Mouse (Mus musculus) lung, postnatal 36 days (tissue): ENCODE measurements at regions not wholly inside any gene's neighbourhood (a gene's known extent, or its start where the extent isn't known, plus 50 kb on each side); places are given as distances from the start of the nearest gene placed in this dataset.
"Not testable (repeated sequence)": the region's sequence is repeated elsewhere in the genome, so short reads cannot be mapped to it uniquely, and the experiment has no call there.

Source experiments
- DNase-seq: peaks from one replicate; pipeline ENCODE4 v3.0.0; 2022; ENCODE audit warnings: mixed read lengths

DNA sequence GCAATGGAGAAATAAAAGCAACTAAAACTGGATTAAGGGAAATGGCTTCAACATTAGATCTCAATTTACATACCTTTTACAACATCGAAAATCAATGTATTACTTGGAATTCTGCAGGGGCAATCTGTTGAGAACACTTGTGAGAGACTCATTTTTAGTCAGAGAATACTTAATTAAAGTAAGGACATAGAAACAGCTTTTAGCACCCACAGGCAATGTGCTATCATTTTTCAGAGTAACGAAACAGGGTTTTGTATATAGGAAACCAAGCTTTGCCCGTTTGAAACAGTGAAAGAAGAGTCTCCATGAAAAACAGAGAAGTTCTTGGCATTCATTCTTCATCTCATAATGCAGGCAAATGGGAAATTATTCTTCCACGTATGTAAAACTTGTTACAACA, 196.4 kb downstream of the Tdrd3 start:
- DNase-seq, result no peak

- DNase-seq, result no peak
These were observed 203.1 kb downstream of the Tdrd3 start for GRCm38 (mm10) chr14:87619368-87620035.

DNA sequence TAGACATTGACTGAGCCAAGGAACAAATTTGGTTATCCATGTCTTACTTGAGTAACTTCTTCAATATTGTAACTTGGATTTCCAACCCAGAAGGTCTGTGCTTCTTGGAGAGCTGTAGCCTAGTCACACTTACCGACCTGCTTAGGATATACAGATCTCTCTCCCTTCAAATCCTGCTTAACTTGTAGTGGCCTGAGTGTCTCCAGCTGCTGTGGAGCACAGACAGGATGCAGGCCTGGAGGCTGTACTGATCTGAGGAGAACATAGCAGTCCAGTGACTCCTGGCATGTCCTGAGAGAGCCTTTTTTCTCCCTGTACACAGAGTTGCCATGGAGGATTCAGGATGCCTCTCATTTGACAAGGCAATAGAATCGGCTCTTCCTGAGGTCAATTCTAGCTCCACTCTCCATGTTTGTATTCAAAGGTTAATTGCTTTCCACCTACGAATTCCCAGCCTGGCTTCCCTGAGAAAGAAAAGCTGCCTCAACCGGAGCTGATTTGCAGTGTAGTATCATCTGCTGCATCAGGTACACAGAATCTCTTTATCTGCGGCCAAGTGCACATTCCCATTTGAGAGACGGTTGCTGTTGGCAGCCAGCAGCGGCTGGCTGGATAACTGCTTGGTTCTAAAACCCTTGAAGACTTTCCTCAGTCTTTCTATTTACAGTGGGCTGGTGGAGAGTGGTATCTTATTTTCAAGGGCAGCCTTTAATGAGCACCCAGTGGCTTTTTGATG, 214.8 kb downstream of the Tdrd3 start:
- DNase-seq, result no peak

DNA sequence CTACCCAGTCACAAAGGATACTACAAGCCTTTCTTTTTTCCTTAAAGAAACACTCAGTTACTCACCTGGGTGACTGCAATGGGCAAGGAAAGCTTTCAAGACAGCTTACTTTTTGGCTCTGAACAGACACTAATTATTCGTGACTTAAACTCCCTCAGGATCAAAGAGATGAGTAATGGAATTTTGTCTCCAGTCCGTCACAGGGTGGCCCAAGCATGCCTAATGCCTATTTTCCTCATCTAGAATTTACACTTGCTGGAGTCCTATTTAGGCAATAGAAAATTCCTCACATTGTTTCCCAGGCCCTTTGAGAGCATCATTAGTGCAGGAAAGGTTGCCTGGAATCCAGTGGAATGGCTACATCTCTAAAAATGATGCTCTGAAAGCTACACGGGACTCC, 218.2 kb downstream of the Tdrd3 start:
- no peak for DNase-seq

GRCm38 (mm10) chr14:87637131-87637530, 220.7 kb downstream of the Tdrd3 start:
- peak; percentile 23 for DNase-seq

DNA sequence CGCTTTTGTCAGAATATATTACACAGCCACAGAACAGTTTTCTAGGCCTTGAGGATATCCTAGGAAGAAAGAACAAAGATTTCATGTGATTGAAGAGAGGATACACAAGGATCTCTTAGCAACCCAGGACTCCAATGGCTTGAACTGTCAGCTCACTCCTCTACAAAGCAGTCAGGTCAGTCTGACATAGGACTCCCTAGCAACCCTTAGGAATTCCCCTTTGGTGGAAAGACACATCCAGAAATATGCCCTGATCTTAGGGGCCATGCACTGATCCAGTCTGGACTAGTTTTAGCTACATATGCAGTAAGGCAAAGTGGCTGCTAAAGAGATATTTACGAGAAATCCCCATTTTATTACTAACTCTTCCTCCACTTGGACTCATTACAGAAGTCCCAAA, 251.5 kb downstream of the Tdrd3 start:
- DNase-seq, result no peak

GRCm38 (mm10) chr14:87669496-87669895, 253.1 kb downstream of the Tdrd3 start:
- DNase-seq, result no peak

- DNase-seq, result no peak
These were observed 264.3 kb downstream of the Tdrd3 start for GRCm38 (mm10) chr14:87680788-87681187.

DNA sequence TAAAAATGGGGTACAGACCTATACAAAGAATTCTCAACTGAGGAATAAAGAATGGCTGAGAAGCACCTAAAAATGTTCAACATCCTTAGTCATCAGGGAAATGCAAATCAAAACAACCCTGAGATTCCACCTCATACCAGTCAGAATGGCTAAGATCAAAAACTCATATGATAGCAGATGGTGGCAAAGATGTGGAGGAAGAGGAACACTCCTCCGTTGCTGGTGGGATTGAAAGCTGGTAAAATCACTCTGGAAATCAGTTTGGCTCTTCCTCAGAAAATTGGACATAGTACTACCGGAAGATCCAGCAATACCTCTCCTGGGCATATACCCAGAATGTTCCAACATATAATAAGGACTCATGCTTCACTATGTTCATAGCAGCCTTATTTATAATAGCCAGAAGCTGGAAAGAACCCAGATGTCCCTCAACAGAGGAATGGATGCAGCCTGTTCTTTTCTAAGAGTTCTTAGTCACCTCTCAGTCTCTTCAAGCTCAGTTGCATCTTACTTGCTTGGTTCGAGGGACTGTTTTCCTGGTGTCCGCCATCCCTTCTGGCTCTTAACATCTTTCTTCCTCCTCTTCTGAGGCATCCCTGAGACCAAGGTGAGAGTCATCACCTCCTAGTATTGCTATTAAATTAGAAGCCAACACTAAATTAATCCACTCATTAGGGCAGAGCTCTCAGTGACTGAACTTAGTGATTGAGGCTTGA, 266.8 kb downstream of the Tdrd3 start:
- DNase-seq, result not testable (repeated sequence)

DNA sequence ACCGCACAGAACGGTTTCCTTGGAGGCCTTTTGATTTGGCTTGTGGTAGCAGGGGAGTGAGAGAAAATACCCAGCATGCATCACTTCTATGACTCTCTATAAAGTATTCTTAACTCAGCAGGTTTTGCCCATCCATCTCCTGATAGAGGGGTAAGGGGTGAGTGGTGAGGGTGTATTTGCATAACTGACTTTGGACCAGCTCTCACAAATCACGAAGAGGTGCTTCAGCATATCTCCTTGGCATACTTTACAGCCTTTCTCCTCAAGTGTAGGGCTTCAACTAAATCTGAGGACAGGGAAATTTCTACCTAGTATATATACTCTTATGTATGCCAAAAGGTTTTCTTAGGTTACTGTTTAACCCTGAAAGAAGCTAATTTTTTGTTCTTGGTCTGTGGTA, 273.4 kb downstream of the Tdrd3 start:
- no peak for DNase-seq

GRCm38 (mm10) chr14:87736456-87736855, 320.0 kb downstream of the Tdrd3 start:
- no peak for DNase-seq

DNA sequence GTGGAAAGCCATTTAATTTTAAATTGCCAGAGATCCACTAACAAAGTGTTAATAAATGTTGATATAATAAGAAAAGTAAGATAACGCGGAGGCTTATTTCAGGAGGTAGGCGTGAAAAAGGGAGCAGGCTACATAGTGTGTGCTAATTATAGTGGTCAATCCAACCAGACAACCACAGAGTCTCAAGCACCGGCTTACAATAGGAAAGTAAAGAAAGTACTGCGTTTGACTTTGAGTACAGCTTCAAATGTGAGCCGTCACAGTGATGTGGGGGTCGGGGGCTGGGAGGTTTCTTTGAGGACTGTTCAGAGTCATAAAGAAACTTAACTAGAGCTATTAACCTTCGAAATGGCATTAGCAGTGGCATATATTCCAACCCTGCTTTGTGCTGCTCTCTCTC, 329.1 kb downstream of the Tdrd3 start:
- DNase-seq, result no peak

- DNase-seq, result no peak
These were observed 329.6 kb downstream of the Tdrd3 start for GRCm38 (mm10) chr14:87746011-87746410.

- no peak for DNase-seq
These were observed 332.6 kb downstream of the Tdrd3 start for GRCm38 (mm10) chr14:87749068-87749467.

- no peak for DNase-seq
These were observed 333.3 kb downstream of the Tdrd3 start for GRCm38 (mm10) chr14:87749762-87750161.

- no peak for DNase-seq
These were observed 334.3 kb downstream of the Tdrd3 start for GRCm38 (mm10) chr14:87750665-87751170.

DNA sequence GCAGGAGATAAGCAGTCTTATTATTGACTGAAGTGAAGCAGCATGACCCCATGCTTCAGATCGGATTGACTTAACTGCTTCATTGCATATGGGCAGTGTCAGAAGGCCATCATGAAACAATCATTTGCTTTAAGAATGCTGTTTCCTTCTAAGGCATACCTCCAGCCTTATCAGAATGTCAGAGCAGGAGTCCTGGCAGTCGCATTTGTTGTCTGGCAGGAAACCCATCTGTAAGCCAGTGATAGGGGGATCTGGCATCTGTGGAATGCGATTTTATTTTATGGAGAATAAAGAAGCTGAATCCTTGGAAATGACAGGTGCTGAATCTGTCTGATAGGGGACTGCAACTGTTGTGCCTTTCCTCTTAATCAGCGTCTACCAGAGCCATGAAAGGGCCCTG, 338.3 kb downstream of the Tdrd3 start:
- DNase-seq, result no peak

- DNase-seq, result no peak
These were observed 359.0 kb downstream of the Tdrd3 start for GRCm38 (mm10) chr14:87775332-87775890.

DNA sequence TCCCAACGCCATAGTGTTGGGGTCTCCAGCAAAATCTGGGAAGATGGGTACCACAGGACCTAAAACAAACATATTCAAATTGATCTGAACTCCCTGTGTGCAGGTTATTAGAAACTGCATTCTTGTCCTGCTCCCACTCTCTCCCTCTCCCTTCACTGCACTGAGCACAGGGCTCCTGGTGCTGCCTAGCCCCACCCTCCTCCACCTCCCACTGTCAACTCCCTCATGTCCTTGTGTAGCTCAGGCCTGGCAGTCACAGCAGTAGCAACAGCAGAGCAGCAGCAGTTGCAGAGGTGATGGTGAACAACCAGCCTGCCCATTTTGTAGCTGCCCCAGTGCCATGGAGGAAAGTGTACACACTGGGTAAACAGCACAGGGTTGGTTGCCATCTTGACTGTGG, 383.4 kb downstream of the Tdrd3 start:
- DNase-seq, result no peak

DNA sequence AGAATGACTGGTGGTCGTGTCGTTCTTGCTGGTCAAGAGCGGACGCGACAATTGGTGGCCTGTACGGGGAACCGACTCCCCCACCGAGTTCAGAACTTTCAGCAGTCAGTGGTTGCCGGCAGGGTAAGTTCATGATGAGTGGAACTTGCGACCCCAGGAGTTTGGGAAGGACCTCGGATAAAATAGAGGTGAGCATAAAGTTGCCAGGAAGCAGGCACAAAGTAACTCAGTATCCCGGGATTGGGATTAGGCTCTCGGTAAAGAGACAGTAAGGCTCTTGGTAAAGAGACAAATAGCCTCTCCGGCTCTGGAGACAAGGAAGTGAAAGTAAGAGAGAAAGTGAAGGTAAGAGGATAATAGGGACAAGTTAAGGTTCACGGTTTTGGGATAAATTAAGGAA, 393.2 kb downstream of the Tdrd3 start:
- peak; percentile 10 for DNase-seq

DNA sequence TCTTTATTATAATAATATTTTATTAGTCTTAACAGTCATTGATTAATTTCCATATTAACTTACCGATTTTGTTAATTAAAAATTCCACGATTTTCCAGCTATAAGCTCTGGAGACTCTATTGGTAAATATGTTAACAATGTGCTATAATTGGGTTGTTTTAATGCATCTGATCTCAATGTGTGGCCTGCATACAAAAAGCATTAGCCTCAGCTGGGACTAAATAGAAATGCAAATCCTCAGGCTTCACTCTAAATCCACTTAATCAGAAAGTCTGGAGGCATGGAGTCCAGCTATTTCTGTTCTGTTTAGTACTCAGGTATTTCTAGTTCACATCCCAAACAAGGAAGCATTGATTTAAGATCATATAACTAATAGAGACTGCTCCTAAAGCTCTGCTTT, 427.7 kb downstream of the Tdrd3 start:
- no peak for DNase-seq

- DNase-seq, result no peak
These were observed 445.0 kb downstream of the Tdrd3 start for GRCm38 (mm10) chr14:87861486-87861885.
